Mouse (Mus musculus) right cerebral cortex, adult 18-20 months (tissue): Measurements from ENCODE around the gene Bfsp2.

Experiments
- DNase-seq: peaks from one replicate; pipeline ENCODE4 v3.0.0; 2022; ENCODE audit warnings: mixed read lengths

Gene Bfsp2

GRCm38 (mm10) chr9:103378686-103379085 lies 101.5 kb downstream of the Bfsp2 start:
- no peak for DNase-seq

GRCm38 (mm10) chr9:103376346-103377320 lies 103.6 kb downstream of the Bfsp2 start:
- DNase-seq, result no peak
